15 mouse cellular contexts compared by ENCODE assay signal in genomic region chr16:93912158-93912557, GRCm38 (mm10). TPM values are rescaled to one million over a fixed set of nuclear protein-coding genes. Genes with fewer than 3 reads are reported as not detected.
DNase-seq lines count a peak whose midpoint lies in the region; ATAC-seq and TF ChIP-seq lines count a peak whose summit lies in the region.
"Had no signal": no experiment of that assay in that cellular context is flagged by ENCODE, and none has a peak within 500 bp of the region (broad histone marks: within the 10 kb centered on the region; RNA-seq: fewer than 3 reads in every experiment).

No protein-coding gene starts in this region.

- no peak overlapping the region for H3K4me3 ChIP-seq in intestine, embryonic 16.5 days (ENCODE audit: low read length)
- H3K4me3 ChIP-seq in intestine, embryonic 15.5 days (replicated peaks): no peak overlapping the region
- peak overlapping the region in 2 of 3 experiments; percentile 13 to 32 for H3K4me3 ChIP-seq in CH12.LX (replicated peaks in 1 of 3; ENCODE audit: low read depth in 2 of 3, low read length in 2 of 3, poor library complexity in 1 of 3)
- H3K4me3 ChIP-seq: erythroblast, embryonic 14.5 days; gastrocnemius, adult 2 months; hindbrain, embryonic 12.5 days had no signal

- H3K9ac ChIP-seq in intestine, embryonic 16.5 days (ENCODE audit: low read depth, low read length): no peak overlapping the region
- no peak overlapping the region for H3K9ac ChIP-seq in intestine, embryonic 15.5 days
- H3K9ac ChIP-seq in CH12.LX (ENCODE audit: insufficient read depth, low read depth): peak overlapping the region; percentile 95
- H3K9ac ChIP-seq: hindbrain, embryonic 12.5 days; lung, embryonic 14.5 days had no signal

- no peak overlapping the region for H3K27ac ChIP-seq in intestine, embryonic 16.5 days (ENCODE audit: low read length)
- no peak overlapping the region for H3K27ac ChIP-seq in intestine, embryonic 15.5 days
- H3K27ac ChIP-seq in CH12.LX (ENCODE audit: insufficient read depth, low read depth): peak overlapping the region; percentile 38; the same call in 1 of the 2 replicates
- H3K27ac ChIP-seq: gastrocnemius, adult 2 months; hindbrain, embryonic 12.5 days had no signal

- no peaks in the 10 kb centered on the region for H3K79me2 ChIP-seq in CH12.LX (replicated peaks; ENCODE audit: control insufficient read depth, extremely low read depth, insufficient read depth, poor library complexity, severe bottlenecking)

- no peaks in the 10 kb centered on the region for H3K9me3 ChIP-seq in intestine, embryonic 16.5 days (ENCODE audit: control insufficient read depth, low read length)
- H3K9me3 ChIP-seq in intestine, embryonic 15.5 days: no peaks in the 10 kb centered on the region
- no peaks in the 10 kb centered on the region for H3K9me3 ChIP-seq in CH12.LX (replicated peaks; ENCODE audit: low read length)
- H3K9me3 ChIP-seq: hindbrain, embryonic 12.5 days had no signal

- TF ChIP-seq EP300 in CH12.LX (IDR thresholded peaks at IDR 0.05; ENCODE audit: low read length): peak; percentile 92

- in situ Hi-C loops in CH12.LX (cut with MboI; ENCODE audit: low pct_ligation_motif_present, low pct_unique_long_range_greater_than_20kb, low sequenced_read_pairs): no loop called here

- dilution Hi-C loops in CH12.LX (cut with MboI; ENCODE audit: extremely low pct_ligation_motif_present, extremely low pct_unique_long_range_greater_than_20kb, low sequenced_read_pairs): no loop called here

- 0 out of 2 replicates have a peak, but pooled peaks have one; percentile 27 for ATAC-seq in intestine, embryonic 16.5 days
- no peak for ATAC-seq in intestine, embryonic 15.5 days

- TF ChIP-seq CTCF in CH12.LX (conservative IDR thresholded peaks at IDR 0.05 in 1 of 2, IDR thresholded peaks at IDR 0.05 in 1 of 2; ENCODE audit: low read depth in 2 of 2, low read length in 2 of 2): no peak

- peak; percentile 61 for TF ChIP-seq POLR2A in CH12.LX (IDR thresholded peaks at IDR 0.05; ENCODE audit: low read depth, low read length)

- WGBS in intestine, embryonic 16.5 days: 36% methylated on average over 5 of the region's 5 CpGs
- WGBS in intestine, embryonic 15.5 days: 38% methylated on average over 5 of the region's 5 CpGs

- DNase-seq in CH12.LX (ENCODE audit: extremely low read depth): peak; percentile 90
- DNase-seq in fibroblast of lung, adult 2 months (ENCODE audit: low read depth): peak; percentile 58
- peak; percentile 90 for DNase-seq in kidney, postnatal 14 days
- no peak for DNase-seq in cerebellum, postnatal 25 days
- no peak for DNase-seq in cerebellum, adult 9-11 months
- DNase-seq: gastrocnemius, adult 2 months; layer of hippocampus, adult 9-11 months; lung, embryonic 14.5 days; right cerebral cortex, postnatal 14 days; thymus, postnatal 25 days had no signal

- TF ChIP-seq RAD21 in CH12.LX (IDR thresholded peaks at IDR 0.05; ENCODE audit: low read depth, low read length): no peak

- H3K4me1 ChIP-seq in intestine, embryonic 16.5 days (ENCODE audit: control insufficient read depth, insufficient read depth, low read length): peaks cover 9% of the 10 kb centered on the region; the same call in 1 of the 2 replicates
- H3K4me1 ChIP-seq in intestine, embryonic 15.5 days (replicated peaks): peaks cover 11% of the 10 kb centered on the region; the same call in 1 of the 2 replicates
- H3K4me1 ChIP-seq in CH12.LX (ENCODE audit: control insufficient read depth in 1 of 2, insufficient read depth in 2 of 2): peaks cover 16 to 64% of the 10 kb centered on the region in 2 experiments
- H3K4me1 ChIP-seq: hindbrain, embryonic 12.5 days had no signal

- H3K27me3 ChIP-seq in intestine, embryonic 16.5 days (replicated peaks; ENCODE audit: control insufficient read depth, insufficient read depth, low read length): no peaks in the 10 kb centered on the region
- no peaks in the 10 kb centered on the region for H3K27me3 ChIP-seq in intestine, embryonic 15.5 days (replicated peaks)
- H3K27me3 ChIP-seq in CH12.LX (replicated peaks): no peaks in the 10 kb centered on the region
- H3K27me3 ChIP-seq: hindbrain, embryonic 12.5 days had no signal

- no peaks in the 10 kb centered on the region for H3K36me3 ChIP-seq in intestine, embryonic 16.5 days (ENCODE audit: control insufficient read depth, insufficient read depth, low read length)
- H3K36me3 ChIP-seq in intestine, embryonic 15.5 days: no peaks in the 10 kb centered on the region
- peaks cover 0 to 2% of the 10 kb centered on the region in 2 experiments for H3K36me3 ChIP-seq in CH12.LX (replicated peaks in 1 of 2; ENCODE audit: control insufficient read depth in 1 of 2, insufficient read depth in 1 of 2, low read length in 1 of 2)
- H3K36me3 ChIP-seq: hindbrain, embryonic 12.5 days had no signal

- H3K4me2 ChIP-seq in intestine, embryonic 16.5 days (ENCODE audit: low read depth, low read length): no peak overlapping the region
- no peak overlapping the region for H3K4me2 ChIP-seq in intestine, embryonic 15.5 days (replicated peaks)
- peak overlapping the region; percentile 72 for H3K4me2 ChIP-seq in CH12.LX (ENCODE audit: insufficient read depth, low read depth, poor library complexity, severe bottlenecking)
- H3K4me2 ChIP-seq: heart, embryonic 11.5 days; hindbrain, embryonic 12.5 days; lung, embryonic 14.5 days had no signal

TF ChIP-seq in CH12.LX, 34 proteins besides CTCF, POLR2A, EP300 and RAD21:
- TF ChIP-seq IRF4 (IDR thresholded peaks at IDR 0.05; ENCODE audit: low read depth, low read length) (peak; percentile 91), ZMIZ1 (IDR thresholded peaks at IDR 0.05; ENCODE audit: low read depth, low read length) (peak; percentile 60; the same call in 1 of the 2 replicates), MEF2A (IDR thresholded peaks at IDR 0.05; ENCODE audit: borderline replicate concordance, low read depth, low read length) (peak; percentile 76; the same call in 1 of the 2 replicates), SIN3A (IDR thresholded peaks at IDR 0.05; ENCODE audit: low read length) (no peak; the same call in 1 of the 2 replicates), KAT2A (IDR thresholded peaks at IDR 0.05; ENCODE audit: insufficient replicate concordance, low read length) (no peak), ELF1 (IDR thresholded peaks at IDR 0.05; ENCODE audit: low read depth, low read length) (peak; percentile 48; the same call in 1 of the 2 replicates), RCOR1 (conservative IDR thresholded peaks at IDR 0.05; ENCODE audit: low read depth, low read length) (peak; percentile 89), TCF12 (IDR thresholded peaks at IDR 0.05; ENCODE audit: low read depth, low read length) (peak; percentile 76), HCFC1 (IDR thresholded peaks at IDR 0.05; ENCODE audit: low read depth, low read length) (0 out of 2 replicates have a peak, but pooled peaks have one; percentile 14), SMC3 (IDR thresholded peaks at IDR 0.05; ENCODE audit: low read depth, low read length) (peak; percentile 6; the same call in 1 of the 2 replicates), ETS1 (conservative IDR thresholded peaks at IDR 0.05; ENCODE audit: low read depth, low read length) (peak; percentile 94), NELFE (IDR thresholded peaks at IDR 0.05; ENCODE audit: low read depth, low read length) (peak; percentile 60), MYC (IDR thresholded peaks at IDR 0.05; ENCODE audit: low read depth, low read length) (peak; percentile 62; the same call in 1 of the 2 replicates), BHLHE40 (IDR thresholded peaks at IDR 0.05; ENCODE audit: low read depth, low read length) (peak; percentile 85), ZC3H11A (IDR thresholded peaks at IDR 0.05; ENCODE audit: low read depth, low read length) (no peak), MAX (IDR thresholded peaks at IDR 0.05; ENCODE audit: low read length) (peak; percentile 16; the same call in 1 of the 2 replicates), JUN (IDR thresholded peaks at IDR 0.05; ENCODE audit: insufficient read depth, low read depth, low read length) (peak; percentile 69), MXI1 (IDR thresholded peaks at IDR 0.05; ENCODE audit: low read depth, low read length) (no peak), JUND (conservative IDR thresholded peaks at IDR 0.05; ENCODE audit: low read depth, low read length) (peak; percentile 69), TBP (conservative IDR thresholded peaks at IDR 0.05; ENCODE audit: low read depth, low read length) (peak; percentile 49; the same call in 1 of the 2 replicates), MAFK (IDR thresholded peaks at IDR 0.05; ENCODE audit: insufficient replicate concordance, low read length) (peak; percentile 59; the same call in 1 of the 2 replicates), PAX5 (IDR thresholded peaks at IDR 0.05; ENCODE audit: low read length) (no peak), USF1 (IDR thresholded peaks at IDR 0.05; ENCODE audit: low read depth, low read length) (no peak), CHD2 (IDR thresholded peaks at IDR 0.05; ENCODE audit: low read length) (peak; percentile 80), ZKSCAN1 (IDR thresholded peaks at IDR 0.05; ENCODE audit: borderline replicate concordance, low read depth, low read length) (no peak), MAZ (IDR thresholded peaks at IDR 0.05; ENCODE audit: low read depth, low read length) (peak; percentile 65; the same call in 1 of the 2 replicates)

RNA-seq across cellular contexts. Expression of gene Chaf1b, which starts 28.5 kb away (rescaled TPM):
- 45.1 and 53.5 TPM in 2 replicates for polyA plus RNA-seq in intestine, embryonic 16.5 days (2015; fragmentation: Nextera tagmentation; extraction: Ambion mirVana)
- 55.1 and 62.1 TPM in 2 replicates for polyA plus RNA-seq in intestine, embryonic 15.5 days (2015; fragmentation: Nextera tagmentation; extraction: Ambion mirVana)
- total RNA-seq in CH12.LX (2012; rRNA removed) (46.7 and 58.6 TPM in 2 replicates), CH12.LX (2014; rRNA removed) (74.8 and 76.2 TPM in 2 replicates)
- polyA plus RNA-seq in CH12.LX (2012; ENCODE audit: insufficient read length, low read depth): 82.0 and 84.0 TPM in 2 replicates

Comparison
In these comparisons a context has a peak if more than half of its experiments do, and no peak if none do; other contexts are left out.
1. H3K4me3 ChIP-seq: peak in CH12.LX (2 of 3); none in intestine, embryonic 16.5 days (single experiment) and intestine, embryonic 15.5 days (single experiment).
2. DNase-seq: peak in CH12.LX (single experiment), fibroblast of lung, adult 2 months (single experiment) and kidney, postnatal 14 days (single experiment); none in cerebellum, postnatal 25 days (0 of 2) and cerebellum, adult 9-11 months (single experiment).